Mouse (Mus musculus): ENCODE measurements around the gene Eng.

DNA sequence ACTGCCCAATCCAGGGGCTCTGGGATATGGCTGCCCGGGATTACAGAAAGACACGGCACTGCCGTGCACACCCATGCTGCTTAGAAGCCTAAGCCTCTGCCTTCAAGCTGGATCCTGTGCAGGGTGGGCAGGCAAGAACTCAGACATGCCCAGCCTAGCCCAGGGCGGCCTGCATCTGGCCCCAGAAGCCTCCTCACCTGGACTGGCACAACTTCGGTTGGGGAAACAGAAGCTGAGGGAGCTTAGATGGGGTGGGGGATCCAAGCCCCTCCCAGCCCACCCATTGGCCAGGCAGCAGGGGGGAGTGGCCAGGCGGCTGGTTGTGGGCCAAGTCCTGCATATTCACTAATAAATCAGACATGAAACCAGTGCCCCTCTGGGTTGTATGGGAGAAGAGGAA, 35.4 kb downstream of the Eng start:
- TF ChIP-seq CTCF (IDR thresholded peaks at IDR 0.05; ENCODE audit: borderline replicate concordance, extremely low read depth, insufficient read depth, insufficient read length) = no peak
- no peak for TF ChIP-seq POLR2A (IDR thresholded peaks at IDR 0.05; ENCODE audit: borderline replicate concordance, extremely low read depth, insufficient read depth, insufficient read length, poor library complexity, severe bottlenecking)

Measured in brain, embryonic 14.5 days (tissue).